Mouse (Mus musculus) myocyte (in vitro differentiated cells): ENCODE data around the gene Palm3.

ENCODE experiments used
- CEBPB ChIP-seq: IDR thresholded peaks from 2 replicates; pipeline ENCODE4 v1.6.1; 2011; ENCODE audit warnings: mild to moderate bottlenecking, moderate library complexity; ENCODE audit not compliant: poor library complexity, insufficient read depth, severe bottlenecking
- E2F4 ChIP-seq: IDR thresholded peaks from one replicate; pipeline ENCODE4 v1.6.1; 2011; ENCODE audit warnings: mild to moderate bottlenecking, control low read depth, moderate library complexity; ENCODE audit not compliant: insufficient read depth
- MAX ChIP-seq: IDR thresholded peaks from one replicate; pipeline ENCODE4 v1.6.1; 2011; ENCODE audit warnings: low read depth, mild to moderate bottlenecking, control low read depth
- MYOD1 ChIP-seq, 3 experiments: IDR thresholded peaks; one replicate each; pipeline ENCODE4 v1.6.1; 2011; ENCODE audit warnings: control low read depth in 2 of 3, low read depth in 2 of 3, mild to moderate bottlenecking in 2 of 3, moderate library complexity in 1 of 3; ENCODE audit not compliant: insufficient read length in 2 of 3, control insufficient read depth in 1 of 3
- MYOG ChIP-seq, 3 experiments: IDR thresholded peaks; one replicate each; pipeline ENCODE4 v1.6.1; 2011; ENCODE audit warnings: control low read depth in 2 of 3, low read depth in 2 of 3, mild to moderate bottlenecking in 2 of 3; ENCODE audit not compliant: insufficient read length in 2 of 3, control insufficient read depth in 1 of 3, insufficient read depth in 1 of 3
- POLR2A ChIP-seq: IDR thresholded peaks from one replicate; pipeline ENCODE4 v1.6.1; 2011; ENCODE audit warnings: low read depth, mild to moderate bottlenecking, control low read depth, moderate library complexity; ENCODE audit not compliant: insufficient read length
- POLR2AphosphoS2 ChIP-seq: IDR thresholded peaks from one replicate; pipeline ENCODE4 v1.6.1; 2011; ENCODE audit warnings: low read depth, control low read depth; ENCODE audit not compliant: insufficient read length
- TCF12 ChIP-seq: IDR thresholded peaks from one replicate; pipeline ENCODE4 v1.6.1; 2011; ENCODE audit warnings: mild to moderate bottlenecking, control low read depth; ENCODE audit not compliant: poor library complexity, insufficient read depth, severe bottlenecking
- TCF3 ChIP-seq: IDR thresholded peaks from one replicate; pipeline ENCODE4 v1.6.1; 2011; ENCODE audit warnings: low read depth, control low read depth; ENCODE audit not compliant: insufficient read length
- USF1 ChIP-seq: IDR thresholded peaks from one replicate; pipeline ENCODE4 v1.6.1; 2011; ENCODE audit warnings: low read depth, mild to moderate bottlenecking, control low read depth, moderate library complexity

DNA sequence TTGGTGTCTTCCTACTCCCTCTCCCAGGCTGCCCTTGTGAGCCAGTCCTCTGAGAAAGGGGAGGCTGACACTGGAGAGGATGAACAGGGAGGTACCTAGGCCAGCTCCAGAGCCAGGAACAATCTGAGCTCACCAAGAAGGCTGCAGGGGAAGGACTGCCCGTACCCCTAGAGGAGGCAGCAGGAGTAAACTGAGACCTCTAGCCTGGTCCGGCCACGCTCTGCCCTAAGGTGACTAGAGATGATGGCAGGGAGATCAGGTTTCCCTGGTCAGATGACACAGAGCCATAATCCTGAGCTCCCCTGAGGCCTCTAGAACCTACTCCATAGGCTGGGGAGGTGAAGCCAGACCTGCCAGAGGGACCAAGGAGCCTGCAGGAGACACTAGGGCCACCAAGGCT, 55.6 kb downstream of the Palm3 start:
- TF ChIP-seq POLR2A (no peak), MAX (no peak), TCF12 (no peak), TCF3 (no peak), E2F4 (no peak), MYOG (IDR thresholded peaks at IDR 0.05; ENCODE audit: control insufficient read depth in 1 of 3, insufficient read depth in 1 of 3, insufficient read length in 2 of 3, low read depth in 2 of 3) (no peak), USF1 (no peak), POLR2AphosphoS2 (no peak), CEBPB (no peak), MYOD1 (IDR thresholded peaks at IDR 0.05; ENCODE audit: control insufficient read depth in 1 of 3, insufficient read length in 2 of 3, low read depth in 2 of 3) (no peak)
